Comparison of ENCODE assay signal across 8 mouse cellular contexts in the genomic region with DNA sequence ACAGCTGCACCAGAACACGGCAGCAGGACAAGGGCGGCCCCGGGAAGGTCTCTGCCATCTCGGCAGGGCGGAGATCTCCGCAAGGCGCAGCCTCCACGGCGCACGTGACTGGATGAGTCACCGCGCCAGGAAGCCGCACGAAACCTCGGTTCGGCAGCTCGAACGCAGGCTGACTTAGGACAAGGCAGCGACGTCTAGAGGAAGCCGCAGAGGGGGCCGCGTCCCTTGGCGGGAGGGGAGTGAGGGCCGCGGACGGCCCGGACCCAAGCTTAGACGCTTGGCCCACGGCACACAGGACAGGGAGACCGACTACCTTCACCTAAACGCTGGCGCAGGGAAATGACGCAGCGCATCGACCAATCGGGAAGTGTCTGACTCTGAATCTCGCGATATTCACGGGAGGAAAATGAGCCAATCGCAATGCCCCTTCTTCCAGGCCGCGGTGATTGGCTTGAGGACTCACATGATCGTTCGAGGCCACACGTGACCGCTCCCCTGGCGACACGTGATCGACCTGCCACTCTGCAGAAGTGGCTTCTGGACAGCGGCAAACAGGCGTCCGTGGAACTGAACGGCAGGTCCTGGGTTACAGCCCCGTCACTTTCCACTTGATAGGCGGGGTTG. TPM values are rescaled to one million over a fixed set of nuclear protein-coding genes. Genes with fewer than 3 reads are reported as not detected.
A peak's percentile ranks its signal among the peaks of the same experiment; 100 is the strongest.
DNase-seq lines count a peak whose midpoint lies in the region; ATAC-seq and TF ChIP-seq lines count a peak whose summit lies in the region.

No protein-coding gene starts in this region.

- ATAC-seq in forebrain, embryonic 11.5 days (replicated peaks; ENCODE audit: low FRiP score): peak; percentile 99
- peak; percentile 97 for ATAC-seq in heart, embryonic 16.5 days (replicated peaks; ENCODE audit: extremely low read depth, insufficient read depth, low FRiP score)
- peak; percentile 93 for ATAC-seq in liver, embryonic 15.5 days (ENCODE audit: insufficient read depth)
- ATAC-seq in neural tube, embryonic 12.5 days (ENCODE audit: low FRiP score, low read depth): peak; percentile 97

- peaks cover 0 to 6% of the 10 kb centered on the region in 2 experiments for H3K36me3 ChIP-seq in CH12.LX (replicated peaks in 1 of 2; ENCODE audit: control insufficient read depth in 1 of 2, insufficient read depth in 1 of 2, low read length in 1 of 2)
- H3K36me3 ChIP-seq in forebrain, embryonic 11.5 days (ENCODE audit: control insufficient read depth, insufficient read depth, low read length): no peaks in the 10 kb centered on the region
- no peaks in the 10 kb centered on the region for H3K36me3 ChIP-seq in heart, embryonic 16.5 days (ENCODE audit: control insufficient read depth, insufficient read depth)
- H3K36me3 ChIP-seq in liver, embryonic 15.5 days (replicated peaks): no peaks in the 10 kb centered on the region
- H3K36me3 ChIP-seq in neural tube, embryonic 12.5 days: no peaks in the 10 kb centered on the region

- H3K27ac ChIP-seq in CH12.LX (ENCODE audit: insufficient read depth, low read depth): peak overlapping the region; percentile 82
- H3K27ac ChIP-seq in forebrain, embryonic 11.5 days (ENCODE audit: low read depth, low read length): peak overlapping the region; percentile 75
- H3K27ac ChIP-seq in heart, embryonic 16.5 days (ENCODE audit: low read length): peak overlapping the region; percentile 98
- H3K27ac ChIP-seq in liver, embryonic 15.5 days (replicated peaks): peak overlapping the region; percentile 88
- H3K27ac ChIP-seq in neural tube, embryonic 12.5 days: peak overlapping the region; percentile 62

- WGBS in forebrain, embryonic 11.5 days: 0% methylated on average over 55 of the region's 56 CpGs
- under 1% methylated on average over 56 of the region's 56 CpGs for WGBS in heart, embryonic 16.5 days
- under 1% methylated on average over 56 of the region's 56 CpGs for WGBS in liver, embryonic 15.5 days (ENCODE audit: insufficient replicate concordance)
- under 1% methylated on average over 56 of the region's 56 CpGs for WGBS in neural tube, embryonic 12.5 days

- peak overlapping the region; percentile 85; the same call in 1 of the 2 replicates for H3K4me2 ChIP-seq in CH12.LX (ENCODE audit: insufficient read depth, low read depth, poor library complexity, severe bottlenecking)
- H3K4me2 ChIP-seq in forebrain, embryonic 11.5 days (ENCODE audit: low read depth, low read length, severe bottlenecking): peak overlapping the region; percentile 98
- peak overlapping the region; percentile 98 for H3K4me2 ChIP-seq in heart, embryonic 16.5 days (ENCODE audit: low read depth, low read length)
- H3K4me2 ChIP-seq in liver, embryonic 15.5 days: peak overlapping the region; percentile 96
- H3K4me2 ChIP-seq in neural tube, embryonic 12.5 days (replicated peaks): peak overlapping the region; percentile 94

- H3K9ac ChIP-seq in CH12.LX (ENCODE audit: insufficient read depth, low read depth): peak overlapping the region; percentile 91
- peak overlapping the region; percentile 89 for H3K9ac ChIP-seq in forebrain, embryonic 11.5 days (ENCODE audit: low read length)
- peak overlapping the region; percentile 96 for H3K9ac ChIP-seq in heart, embryonic 16.5 days (ENCODE audit: low read length)
- H3K9ac ChIP-seq in liver, embryonic 15.5 days: peak overlapping the region; percentile 73
- peak overlapping the region; percentile 73 for H3K9ac ChIP-seq in neural tube, embryonic 12.5 days

- TF ChIP-seq CTCF in CH12.LX (conservative IDR thresholded peaks at IDR 0.05 in 1 of 2, IDR thresholded peaks at IDR 0.05 in 1 of 2; ENCODE audit: low read depth in 2 of 2, low read length in 2 of 2): no peak

- DNase-seq in CH12.LX (ENCODE audit: extremely low read depth): peak; percentile 100
- DNase-seq in c-Kit-positive CD71-positive TER-119-negative erythroid progenitor cells, embryonic 14.5 days (ENCODE audit: low read depth): peak; percentile 99
- DNase-seq in forebrain, embryonic 11.5 days (ENCODE audit: low spot score): peak; percentile 98
- peak; percentile 98 to 100 for DNase-seq in kidney, postnatal 36 days
- DNase-seq in telencephalon, adult 2 months (ENCODE audit: low read depth, low spot score): peak; percentile 100

- H3K27me3 ChIP-seq in CH12.LX (replicated peaks): no peaks in the 10 kb centered on the region
- H3K27me3 ChIP-seq in forebrain, embryonic 11.5 days (ENCODE audit: control insufficient read depth, insufficient read depth, low read length): no peaks in the 10 kb centered on the region
- H3K27me3 ChIP-seq in heart, embryonic 16.5 days (ENCODE audit: control insufficient read depth, insufficient read depth, low read length): no peaks in the 10 kb centered on the region
- H3K27me3 ChIP-seq in liver, embryonic 15.5 days: peaks cover 8% of the 10 kb centered on the region; the same call in 1 of the 2 replicates
- no peaks in the 10 kb centered on the region for H3K27me3 ChIP-seq in neural tube, embryonic 12.5 days (replicated peaks)

- TF ChIP-seq EP300 in CH12.LX (IDR thresholded peaks at IDR 0.05; ENCODE audit: low read length): no peak

- no peaks in the 10 kb centered on the region for H3K9me3 ChIP-seq in CH12.LX (replicated peaks; ENCODE audit: low read length)
- no peaks in the 10 kb centered on the region for H3K9me3 ChIP-seq in forebrain, embryonic 11.5 days (ENCODE audit: control insufficient read depth, low read length)
- H3K9me3 ChIP-seq in heart, embryonic 16.5 days (replicated peaks; ENCODE audit: control insufficient read depth, low read length): no peaks in the 10 kb centered on the region
- no peaks in the 10 kb centered on the region for H3K9me3 ChIP-seq in liver, embryonic 15.5 days (replicated peaks)
- H3K9me3 ChIP-seq in neural tube, embryonic 12.5 days: no peaks in the 10 kb centered on the region

- in situ Hi-C loops in CH12.LX (cut with MboI; ENCODE audit: low pct_ligation_motif_present, low pct_unique_long_range_greater_than_20kb, low sequenced_read_pairs): loop anchor here (5.0 kb wide), 1 partner anchor 124 kb away; no protein-coding TSS in a partner anchor

- dilution Hi-C loops in CH12.LX (cut with MboI; ENCODE audit: extremely low pct_ligation_motif_present, extremely low pct_unique_long_range_greater_than_20kb, low sequenced_read_pairs): no loop called here

- H3K4me3 ChIP-seq in CH12.LX (replicated peaks in 1 of 3; ENCODE audit: low read depth in 2 of 3, low read length in 2 of 3, poor library complexity in 1 of 3): peak overlapping the region; percentile 84 to 98 (median 97)
- peak overlapping the region; percentile 82 for H3K4me3 ChIP-seq in forebrain, embryonic 11.5 days (ENCODE audit: low read depth, low read length)
- peak overlapping the region; percentile 88 for H3K4me3 ChIP-seq in heart, embryonic 16.5 days (ENCODE audit: low read length)
- peak overlapping the region; percentile 91 for H3K4me3 ChIP-seq in liver, embryonic 15.5 days (replicated peaks)
- H3K4me3 ChIP-seq in neural tube, embryonic 12.5 days: peak overlapping the region; percentile 81

- H3K79me2 ChIP-seq in CH12.LX (replicated peaks; ENCODE audit: control insufficient read depth, extremely low read depth, insufficient read depth, poor library complexity, severe bottlenecking): no peaks in the 10 kb centered on the region; the same call in 1 of the 2 replicates

- peaks cover 6 to 24% of the 10 kb centered on the region in 2 experiments for H3K4me1 ChIP-seq in CH12.LX (ENCODE audit: control insufficient read depth in 1 of 2, insufficient read depth in 2 of 2)
- peaks cover 5% of the 10 kb centered on the region; the same call in 1 of the 2 replicates for H3K4me1 ChIP-seq in forebrain, embryonic 11.5 days (replicated peaks; ENCODE audit: control insufficient read depth, insufficient read depth, low read length)
- H3K4me1 ChIP-seq in heart, embryonic 16.5 days (ENCODE audit: control insufficient read depth, insufficient read depth, low read length): peaks cover 13% of the 10 kb centered on the region
- H3K4me1 ChIP-seq in liver, embryonic 15.5 days (replicated peaks): peaks cover 29% of the 10 kb centered on the region
- peaks cover 14% of the 10 kb centered on the region for H3K4me1 ChIP-seq in neural tube, embryonic 12.5 days

- TF ChIP-seq RAD21 in CH12.LX (IDR thresholded peaks at IDR 0.05; ENCODE audit: low read depth, low read length): no peak

- TF ChIP-seq POLR2A in CH12.LX (IDR thresholded peaks at IDR 0.05; ENCODE audit: low read depth, low read length): peak; percentile 93

TF ChIP-seq in CH12.LX, 34 proteins besides CTCF, POLR2A, EP300 and RAD21 (continues in another document):
- TF ChIP-seq SMC3 (IDR thresholded peaks at IDR 0.05; ENCODE audit: low read depth, low read length) (0 out of 2 replicates have a peak, but pooled peaks have one; percentile 8), ZC3H11A (IDR thresholded peaks at IDR 0.05; ENCODE audit: low read depth, low read length) (no peak), NELFE (IDR thresholded peaks at IDR 0.05; ENCODE audit: low read depth, low read length) (peak; percentile 98), MYC (IDR thresholded peaks at IDR 0.05; ENCODE audit: low read depth, low read length) (peak; percentile 92), HCFC1 (IDR thresholded peaks at IDR 0.05; ENCODE audit: low read depth, low read length) (peak; percentile 96), ZMIZ1 (IDR thresholded peaks at IDR 0.05; ENCODE audit: low read depth, low read length) (peak; percentile 88), GABPA (IDR thresholded peaks at IDR 0.05; ENCODE audit: insufficient replicate concordance, low read depth, low read length) (peak; percentile 24; the same call in 1 of the 2 replicates), UBTF (IDR thresholded peaks at IDR 0.05; ENCODE audit: low read depth, low read length) (0 out of 2 replicates have a peak, but pooled peaks have one; percentile 44), ETS1 (conservative IDR thresholded peaks at IDR 0.05; ENCODE audit: low read depth, low read length) (no peak; the same call in 1 of the 2 replicates), NRF1 (IDR thresholded peaks at IDR 0.05; ENCODE audit: low read depth, low read length) (peak; percentile 76), POLR2AphosphoS2 (IDR thresholded peaks at IDR 0.05; ENCODE audit: low read depth, low read length) (peak; percentile 88), MEF2A (IDR thresholded peaks at IDR 0.05; ENCODE audit: borderline replicate concordance, low read depth, low read length) (no peak; the same call in 1 of the 2 replicates), PAX5 (IDR thresholded peaks at IDR 0.05; ENCODE audit: low read length) (no peak), MAZ (IDR thresholded peaks at IDR 0.05; ENCODE audit: low read depth, low read length) (no peak)

RNA-seq across cellular contexts. Expression of a gene that starts 9.9 kb away (rescaled TPM):
- total RNA-seq in CH12.LX (2012; rRNA removed): 96.1 and 114 TPM in 2 replicates
- total RNA-seq in CH12.LX (2014; rRNA removed): 24.9 and 25.7 TPM in 2 replicates
- polyA plus RNA-seq in CH12.LX (2012; ENCODE audit: insufficient read length, low read depth): 71.7 and 80.1 TPM in 2 replicates
- 90.8 and 96.9 TPM in 2 replicates for polyA plus RNA-seq in forebrain, embryonic 11.5 days (2014; fragmentation: Nextera tagmentation; extraction: Ambion mirVana)
- polyA plus RNA-seq in heart, embryonic 16.5 days (2015; fragmentation: Nextera tagmentation; extraction: Ambion mirVana): 40.6 and 42.1 TPM in 2 replicates
- 11.2 and 14.6 TPM in 2 replicates for polyA plus RNA-seq in liver, embryonic 15.5 days (2015; fragmentation: Nextera tagmentation; extraction: Ambion mirVana)
- polyA plus RNA-seq in neural tube, embryonic 12.5 days (2016; fragmentation: Nextera tagmentation; extraction: Ambion mirVana): 86.6 and 87.9 TPM in 2 replicates

Comparison
In these comparisons a context has a peak if more than half of its experiments do, and no peak if none do; other contexts are left out.
1. Peak in every context shown above with its lines: DNase-seq, ATAC-seq, H3K4me3 ChIP-seq and H3K27ac ChIP-seq.